Mouse (Mus musculus) cerebellum, postnatal 14 days (tissue): Measurements from ENCODE around the gene Dusp1.

ENCODE experiments used
- DNase-seq, 2 experiments: peaks; one replicate each; pipeline ENCODE4 v3.0.0; 2021; ENCODE audit warnings: mixed read lengths in 2 of 2

Dusp1 gene

GRCm38 (mm10) chr17:26498626-26499025 is 63.3 kb downstream of the Dusp1 start:
- no peak for DNase-seq

GRCm38 (mm10) chr17:26497416-26497923 is 64.5 kb downstream of the Dusp1 start:
- DNase-seq, result no peak

- DNase-seq, result no peak
These were observed 67.1 kb downstream of the Dusp1 start for GRCm38 (mm10) chr17:26494642-26495468.

- no peak for DNase-seq
These were observed 69.7 kb downstream of the Dusp1 start for GRCm38 (mm10) chr17:26492246-26492645.

GRCm38 (mm10) chr17:26490910-26491309 is 71.0 kb downstream of the Dusp1 start:
- DNase-seq, result no peak

GRCm38 (mm10) chr17:26490072-26490471 is 71.9 kb downstream of the Dusp1 start:
- no peak for DNase-seq

GRCm38 (mm10) chr17:26488711-26489403 is 73.1 kb downstream of the Dusp1 start:
- no peak for DNase-seq

GRCm38 (mm10) chr17:26487917-26488316 is 74.0 kb downstream of the Dusp1 start:
- no peak for DNase-seq

- no peak for DNase-seq
These were observed 74.7 kb downstream of the Dusp1 start for GRCm38 (mm10) chr17:26487266-26487665.

- no peak for DNase-seq
These were observed 77.1 kb downstream of the Dusp1 start for GRCm38 (mm10) chr17:26484626-26485421.

GRCm38 (mm10) chr17:26480956-26481355 is 81.0 kb downstream of the Dusp1 start:
- no peak for DNase-seq

GRCm38 (mm10) chr17:26479619-26480018 is 82.3 kb downstream of the Dusp1 start:
- peak; percentile 43 to 66 for DNase-seq

- no peak for DNase-seq
These were observed 83.3 kb downstream of the Dusp1 start for GRCm38 (mm10) chr17:26478672-26479071.

- no peak for DNase-seq
These were observed 85.1 kb downstream of the Dusp1 start for GRCm38 (mm10) chr17:26476871-26477270.

GRCm38 (mm10) chr17:26468102-26468894 is 93.6 kb downstream of the Dusp1 start:
- DNase-seq, result no peak

- DNase-seq, result no peak
These were observed 94.3 kb downstream of the Dusp1 start for GRCm38 (mm10) chr17:26467619-26468018.

- peak; percentile 90 to 94 for DNase-seq
These were observed 95.2 kb downstream of the Dusp1 start for GRCm38 (mm10) chr17:26466741-26467150.

GRCm38 (mm10) chr17:26464972-26465371 is 97.0 kb downstream of the Dusp1 start:
- no peak for DNase-seq

GRCm38 (mm10) chr17:26464481-26464880 is 97.4 kb downstream of the Dusp1 start:
- no peak for DNase-seq

- no peak for DNase-seq
These were observed 97.9 kb downstream of the Dusp1 start for GRCm38 (mm10) chr17:26463984-26464383.

- DNase-seq, result no peak
These were observed 98.5 kb downstream of the Dusp1 start for GRCm38 (mm10) chr17:26463432-26463831.

GRCm38 (mm10) chr17:26462634-26463170 is 99.2 kb downstream of the Dusp1 start:
- peak; percentile 91 to 95 for DNase-seq
